Mouse (Mus musculus): ENCODE measurements around the gene Focad. TPM values are rescaled to one million over a fixed set of nuclear protein-coding genes. Genes with fewer than 3 reads are reported as not detected.
A peak's percentile ranks its signal among the peaks of the same experiment; 100 is the strongest.
"Not testable (repeated sequence)": the region's sequence is repeated elsewhere in the genome, so short reads cannot be mapped to it uniquely, and the experiment has no call there.

Gene Focad
- total RNA-seq, 2 experiments from 2014 or later: 45.8 to 57.9 TPM

GRCm38 (mm10) chr4:88345938-88346337 is 251.5 kb downstream of the Focad start:
- DNase-seq (ENCODE audit: low spot score in 2 of 2): peak; percentile 35 to 64
- intact Hi-C loops (cut with DNase I): no loop called here

- intact Hi-C loops (cut with DNase I): loop anchor here (1.0 to 10.0 kb wide), 6 partner anchors 44 to 983 kb away; no protein-coding TSS in a partner anchor
- peak; percentile 77 to 86 for DNase-seq (ENCODE audit: low spot score in 2 of 2)
These were observed 256.5 kb downstream of the Focad start for GRCm38 (mm10) chr4:88350910-88351309.

DNA sequence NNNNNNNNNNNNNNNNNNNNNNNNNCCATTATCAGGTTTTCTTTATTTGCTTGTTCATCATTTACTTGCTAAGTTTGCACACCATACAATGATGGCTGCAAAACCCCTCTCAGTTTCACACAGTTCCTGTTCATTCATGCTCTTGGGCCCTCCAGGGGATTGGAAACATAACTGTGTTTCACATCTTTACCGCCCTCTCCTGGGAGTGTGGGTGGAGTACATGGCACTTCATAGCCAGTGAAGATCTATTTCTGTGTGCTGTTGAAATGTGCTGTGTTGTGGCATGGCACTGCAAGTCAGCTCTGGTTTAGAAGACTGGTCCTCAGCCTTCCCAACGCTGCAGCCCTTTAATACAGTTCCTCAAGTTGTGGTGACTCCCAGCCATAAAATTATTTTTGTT is 262.2 kb downstream of the Focad start:
- intact Hi-C loops (cut with DNase I): loop anchor here (10.0 kb wide), 2 partner anchors 158 to 188 kb away; no protein-coding TSS in a partner anchor
- peak in 1 of 2 experiments; percentile 56 for DNase-seq (ENCODE audit: low spot score in 2 of 2)

GRCm38 (mm10) chr4:88357431-88357830 is 263.0 kb downstream of the Focad start:
- intact Hi-C loops (cut with DNase I): loop anchor here (10.0 kb wide), 2 partner anchors 157 to 187 kb away; no protein-coding TSS in a partner anchor
- peak in 1 of 2 experiments; percentile 41 for DNase-seq (ENCODE audit: low spot score in 2 of 2)

DNA sequence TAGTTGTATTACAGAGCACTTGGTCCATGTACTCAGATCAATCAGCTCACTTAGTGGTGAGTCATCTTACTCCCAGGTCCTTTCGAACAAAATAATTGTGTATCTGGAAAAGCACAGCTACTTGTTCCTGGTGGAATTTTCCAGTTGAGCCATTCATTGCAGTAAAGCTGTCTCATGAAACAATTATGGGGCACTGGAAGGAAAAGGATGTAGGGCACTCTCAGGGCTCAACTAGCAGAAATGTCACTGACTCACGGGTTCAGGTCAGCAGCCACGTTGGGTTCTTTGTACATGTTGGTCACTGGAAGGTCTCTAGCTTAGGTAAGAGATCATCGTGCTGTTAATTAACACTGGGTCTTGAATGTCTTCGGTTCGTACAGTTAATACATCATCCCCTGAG is 275.5 kb downstream of the Focad start:
- intact Hi-C loops (cut with DNase I): no loop called here
- no peak for DNase-seq (ENCODE audit: low spot score in 2 of 2)

- peak in 1 of 2 experiments; percentile 68 for DNase-seq (ENCODE audit: low spot score in 2 of 2)
- intact Hi-C loops (cut with DNase I): no loop called here
These were observed 276.4 kb downstream of the Focad start for GRCm38 (mm10) chr4:88370819-88371218.

GRCm38 (mm10) chr4:88372293-88373224 is 278.1 kb downstream of the Focad start:
- DNase-seq (ENCODE audit: low spot score in 2 of 2): no peak
- intact Hi-C loops (cut with DNase I): no loop called here

- DNase-seq (ENCODE audit: low spot score in 2 of 2): no peak
- intact Hi-C loops (cut with DNase I): no loop called here
These were observed 295.6 kb downstream of the Focad start for GRCm38 (mm10) chr4:88390036-88390435.

- intact Hi-C loops (cut with DNase I); DNase-seq (ENCODE audit: low spot score in 2 of 2): not testable (repeated sequence)
These were observed 296.2 kb downstream of the Focad start for GRCm38 (mm10) chr4:88390596-88390995.

- intact Hi-C loops (cut with DNase I): no loop called here
These were observed 301.3 kb downstream of the Focad start for GRCm38 (mm10) chr4:88395717-88396116.

GRCm38 (mm10) chr4:88396995-88397521 is 302.6 kb downstream of the Focad start:
- peak in 1 of 2 experiments; percentile 63 for DNase-seq (ENCODE audit: low spot score in 2 of 2)
- intact Hi-C loops (cut with DNase I): no loop called here

More at GRCm38 (mm10) chr4:88395717-88396116, 301.3 kb downstream of the Focad start:
- DNase-seq (ENCODE audit: low spot score in 2 of 2): no peak

DNA sequence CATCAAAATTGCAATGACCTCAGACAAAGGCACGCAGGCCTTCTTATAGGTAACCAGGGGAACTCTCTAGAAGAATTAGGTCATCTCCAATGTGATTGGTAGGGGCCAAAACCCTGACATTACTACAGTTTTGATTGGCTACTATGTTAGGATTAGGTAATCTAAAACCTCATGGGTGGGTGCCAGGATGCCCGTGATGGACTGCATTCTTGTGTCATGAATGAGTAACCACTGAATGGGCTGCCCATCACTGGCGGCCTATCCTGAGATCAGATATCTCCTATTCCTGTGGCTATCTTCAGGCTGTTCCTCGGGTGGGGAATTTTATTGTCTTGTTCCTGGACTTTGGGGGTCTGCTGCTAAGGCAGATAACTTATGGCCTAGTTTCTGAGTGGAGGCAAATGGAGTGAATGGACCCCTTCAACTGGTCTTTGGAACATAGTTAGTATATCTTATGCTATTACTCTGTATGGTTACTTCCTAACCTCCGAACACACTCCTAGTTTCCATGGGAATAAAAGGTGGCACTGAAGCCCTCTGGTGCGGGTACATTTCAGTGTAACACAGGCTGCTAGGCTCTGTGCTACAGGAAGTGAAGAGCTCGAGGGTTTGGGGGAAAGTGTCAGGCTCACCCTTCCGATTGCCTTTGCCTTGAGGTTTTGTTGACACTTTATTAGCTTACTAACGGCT is 306.0 kb downstream of the Focad start:
- intact Hi-C loops (cut with DNase I): no loop called here
- no peak for DNase-seq (ENCODE audit: low spot score in 2 of 2)

DNA sequence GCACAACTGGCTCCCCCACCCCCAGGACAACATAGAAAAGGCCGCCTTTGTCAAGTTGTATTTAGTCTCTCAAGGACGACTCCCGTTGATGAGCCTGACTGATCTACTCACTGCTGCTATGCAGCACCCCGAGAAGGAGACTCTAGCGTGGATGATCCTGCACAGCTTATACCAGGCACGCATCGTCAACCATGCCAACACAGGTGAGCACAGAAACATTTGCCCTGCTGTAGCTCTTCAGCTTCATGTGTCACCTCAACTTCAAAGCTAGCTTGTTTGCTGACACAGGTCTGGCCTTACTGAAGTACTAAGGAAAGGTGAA is 306.5 kb downstream of the Focad start:
- intact Hi-C loops (cut with DNase I): no loop called here
- no peak for DNase-seq (ENCODE audit: low spot score in 2 of 2)

DNA sequence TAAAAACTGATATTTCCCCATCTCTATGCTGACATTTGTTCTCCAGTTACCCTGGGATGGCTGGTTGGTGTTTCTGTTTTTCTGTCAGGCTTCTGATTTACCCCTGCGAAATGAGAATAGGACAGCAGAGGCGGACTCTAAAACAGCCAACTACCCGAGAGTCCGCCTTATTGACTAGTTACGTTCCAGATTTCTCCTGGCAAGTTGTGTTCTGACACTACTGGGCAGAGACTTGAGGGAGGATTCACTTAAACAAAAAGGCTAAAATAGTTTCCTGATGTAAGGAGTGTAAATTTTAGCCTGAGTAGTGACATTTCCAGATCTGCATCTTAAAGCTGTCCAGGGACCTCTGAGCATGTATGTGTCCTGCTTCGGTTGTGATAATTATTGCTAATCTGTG is 308.5 kb downstream of the Focad start:
- DNase-seq (ENCODE audit: low spot score in 2 of 2): peak in 1 of 2 experiments; percentile 52
- intact Hi-C loops (cut with DNase I): no loop called here

DNA sequence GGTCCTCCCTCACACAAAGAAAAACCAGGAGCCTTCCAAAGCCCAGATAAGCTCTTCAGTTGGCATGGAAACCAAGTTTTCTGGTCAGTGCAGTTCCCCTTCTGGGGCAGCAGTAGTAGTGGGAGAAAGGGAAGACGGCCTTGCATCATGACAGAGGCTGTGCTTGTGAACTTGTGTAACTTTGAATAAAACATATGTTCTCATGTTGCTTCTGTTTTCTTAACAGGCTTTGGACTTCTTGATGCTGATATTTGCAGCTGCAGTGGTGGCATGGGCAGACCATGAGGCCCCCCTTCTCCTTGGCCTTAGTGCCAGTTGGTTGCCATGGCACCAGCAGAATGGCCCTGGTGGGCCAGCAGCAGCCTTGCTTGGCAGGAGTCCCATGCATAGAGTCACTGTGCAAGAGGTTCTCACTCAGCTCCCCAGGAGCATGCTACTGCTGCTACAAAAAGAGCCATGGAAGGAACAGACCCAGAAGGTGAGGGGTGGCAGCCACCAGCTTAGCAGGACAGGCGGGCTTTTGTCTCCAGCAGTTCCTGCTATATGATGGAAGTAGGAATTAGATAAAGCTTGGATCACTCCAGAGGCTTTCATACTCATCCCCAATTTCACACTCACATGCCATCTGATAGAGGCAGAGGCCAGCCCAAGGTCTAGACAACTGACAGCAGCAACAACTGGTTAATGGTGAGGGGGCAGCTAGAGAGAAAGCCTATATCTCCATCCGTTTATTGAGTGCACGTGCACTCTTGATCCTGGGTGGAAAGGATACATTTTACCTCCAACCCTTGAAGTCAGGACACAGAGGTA is 312.7 kb downstream of the Focad start:
- intact Hi-C loops (cut with DNase I): no loop called here
- DNase-seq (ENCODE audit: low spot score in 2 of 2): peak; percentile 23 to 28

DNA sequence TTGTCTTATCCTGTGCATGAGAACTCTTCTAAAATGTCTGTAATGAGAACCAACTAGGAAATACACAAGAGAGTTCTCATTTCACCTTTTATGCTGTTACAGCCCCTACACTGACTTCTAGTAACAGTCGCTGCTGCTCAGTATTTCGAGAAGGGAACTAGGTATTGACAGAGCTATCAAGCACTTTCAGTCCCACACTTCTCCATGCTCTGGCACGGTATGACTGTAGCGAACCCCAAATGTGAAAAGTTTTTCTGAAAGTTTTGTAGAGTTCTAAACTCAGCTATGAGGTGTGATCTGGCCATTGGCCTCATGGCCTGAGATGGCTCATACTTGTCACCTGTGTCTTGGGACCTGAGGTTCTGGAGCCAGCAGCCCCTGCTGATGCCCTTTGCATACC is 314.9 kb downstream of the Focad start:
- intact Hi-C loops (cut with DNase I): no loop called here
- no peak for DNase-seq (ENCODE audit: low spot score in 2 of 2)

DNA sequence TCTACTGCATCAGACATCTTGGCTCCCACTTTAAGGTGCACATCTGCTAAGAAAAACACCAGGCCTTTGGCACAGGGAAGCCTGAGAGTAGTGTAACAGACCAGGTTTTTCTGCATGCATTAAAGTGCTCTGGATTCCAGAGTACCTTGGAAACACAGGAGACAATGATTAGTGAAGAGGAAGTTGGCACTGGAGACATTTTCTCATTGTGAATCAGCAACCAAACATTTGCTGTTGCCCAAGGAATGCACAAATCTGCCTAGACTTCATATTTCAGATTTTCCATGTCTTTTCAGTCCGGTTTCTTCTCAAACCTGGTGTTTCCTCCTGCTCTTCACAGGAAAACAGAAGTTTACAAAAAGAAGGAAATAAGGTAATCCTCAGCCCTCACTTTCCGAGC is 317.9 kb downstream of the Focad start:
- intact Hi-C loops (cut with DNase I): no loop called here
- no peak for DNase-seq (ENCODE audit: low spot score in 2 of 2)

DNA sequence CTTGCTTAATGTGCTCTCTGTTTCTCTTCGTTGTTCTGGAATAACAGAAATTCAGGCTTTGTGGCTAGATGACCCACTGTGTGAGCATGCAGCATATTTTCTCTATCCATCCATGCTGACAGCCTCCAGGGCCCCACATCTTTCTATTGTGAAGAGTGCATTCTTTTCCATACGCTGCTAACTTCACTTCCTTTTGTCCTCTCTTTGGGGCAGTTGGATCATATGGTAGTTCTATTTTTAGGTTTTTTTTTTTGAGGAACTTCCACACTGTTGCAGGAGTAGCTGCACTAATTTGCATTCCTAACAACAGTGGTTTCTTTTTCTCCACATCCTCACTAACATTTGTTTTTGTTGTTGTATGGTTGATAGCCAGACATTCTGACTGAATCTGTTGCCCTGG is 320.6 kb downstream of the Focad start:
- intact Hi-C loops (cut with DNase I): no loop called here
- DNase-seq (ENCODE audit: low spot score in 2 of 2): no peak

- intact Hi-C loops (cut with DNase I): no loop called here
- no peak for DNase-seq (ENCODE audit: low spot score in 2 of 2)
These were observed 324.9 kb downstream of the Focad start for GRCm38 (mm10) chr4:88419378-88419777.

DNA sequence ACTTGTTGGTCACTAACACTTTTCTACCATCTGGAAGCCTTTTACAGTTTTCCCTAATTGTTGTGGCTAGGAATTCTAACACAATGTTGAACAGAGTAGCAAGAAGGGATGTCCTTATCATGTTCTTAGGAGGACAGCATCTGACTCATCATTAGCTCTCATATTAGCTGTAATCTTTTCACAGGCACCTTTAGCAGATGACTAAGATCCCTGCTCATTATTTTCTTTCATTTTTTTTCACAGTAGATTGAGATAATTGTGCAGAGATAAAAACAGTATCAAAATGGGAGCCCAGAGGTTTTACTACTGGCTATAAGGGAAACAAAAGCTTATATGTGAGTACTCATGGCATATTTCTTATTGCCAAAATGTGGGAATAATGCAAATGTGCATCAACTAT is 330.1 kb downstream of the Focad start:
- DNase-seq (ENCODE audit: low spot score in 2 of 2): no peak
- intact Hi-C loops (cut with DNase I): no loop called here
